Mouse (Mus musculus) heart, adult 8-10 months (tissue): ENCODE results near the gene Rars2. TPM values are rescaled to one million over a fixed set of nuclear protein-coding genes. Genes with fewer than 3 reads are reported as not detected.
"Not testable (repeated sequence)": the region's sequence is repeated elsewhere in the genome, so short reads cannot be mapped to it uniquely, and the experiment has no call there.

ENCODE experiments used
- DNase-seq: peaks from one replicate; pipeline ENCODE4 v3.0.0; 2022; ENCODE audit warnings: low spot score
- total RNA-seq, 4 experiments: library from RNA; stranded (reverse); gene quantifications; 2 replicates each; pipeline ENCODE4 v1.2.4; 2022

Gene Rars2
- 10 to 100 TPM; 23.0 to 27.2 (median 26.1) TPM for total RNA-seq

DNA sequence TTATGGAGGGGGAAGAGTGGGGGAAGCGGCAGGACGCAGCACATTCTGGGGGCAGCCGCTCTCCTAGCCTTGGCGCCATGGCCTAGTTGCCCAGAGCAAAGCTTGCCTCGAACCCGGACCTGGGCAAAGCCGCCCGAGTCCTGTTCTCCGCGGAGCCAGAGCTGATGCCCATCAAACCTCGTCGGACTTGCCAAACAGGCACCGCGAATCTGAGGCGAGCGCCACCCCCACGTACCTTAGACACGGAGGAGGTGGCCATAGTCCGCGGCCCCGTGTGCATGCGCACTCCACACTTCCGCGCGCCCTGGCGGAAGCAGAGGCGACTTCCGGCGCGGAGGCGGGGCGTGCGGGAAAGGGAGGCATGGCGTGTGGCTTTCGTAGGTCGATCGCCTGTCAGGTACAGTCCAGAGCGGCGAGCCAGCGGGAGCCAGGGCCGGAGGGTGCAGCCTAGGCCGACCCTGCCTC is at the start of gene Rars2, which contains the start of gene Orc3:
Gene Rars2, plus strand, starts transcription at position 328 of the 465 bp plus-strand sequence.
Gene Orc3, minus strand, starts transcription at position 315 of the 465 bp plus-strand sequence.
- DNase-seq = peak; percentile 89

DNA sequence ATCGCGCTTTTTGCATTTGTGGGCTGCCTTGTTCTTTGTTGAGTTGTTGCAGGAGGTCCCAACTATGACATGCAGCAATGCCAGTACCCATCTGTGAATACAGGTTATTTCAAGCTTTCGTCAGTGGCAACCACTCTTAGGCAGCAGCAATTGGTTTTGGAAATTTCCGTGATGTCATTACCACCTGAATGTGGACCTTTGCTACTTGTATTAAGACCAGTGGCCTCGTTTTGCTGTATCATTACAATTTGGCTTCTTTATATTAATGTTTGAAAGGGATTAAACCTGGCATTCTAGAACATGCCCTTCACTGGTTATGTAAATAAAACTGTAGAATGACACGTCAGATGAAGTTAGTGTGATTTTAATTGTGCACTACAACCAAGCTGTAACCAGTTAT is 48.5 kb upstream of the Rars2 start:
- DNase-seq = no peak

GRCm38 (mm10) chr4:34572876-34573275 is 41.9 kb upstream of the Rars2 start:
- no peak for DNase-seq

GRCm38 (mm10) chr4:34577028-34577427 is 37.7 kb upstream of the Rars2 start:
- no peak for DNase-seq

DNA sequence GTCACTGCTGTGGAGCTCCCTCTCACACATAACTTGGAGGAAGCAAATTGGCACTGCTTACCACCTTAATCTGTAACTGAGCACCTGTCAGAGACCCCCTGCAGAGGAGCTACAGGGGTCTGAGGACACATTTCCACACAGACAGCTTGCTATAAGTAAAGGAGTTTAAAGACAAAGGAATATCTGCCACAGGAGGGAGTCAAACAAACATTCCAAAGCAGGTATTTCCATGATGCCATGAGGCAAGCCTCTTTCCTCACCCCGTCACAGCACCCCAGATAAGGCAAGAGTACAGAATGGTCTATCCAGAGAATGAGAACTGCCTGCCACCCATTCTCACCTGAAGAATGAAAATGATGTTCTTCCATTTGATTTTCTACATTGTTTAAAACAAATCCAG is 35.5 kb upstream of the Rars2 start:
- no peak for DNase-seq

DNA sequence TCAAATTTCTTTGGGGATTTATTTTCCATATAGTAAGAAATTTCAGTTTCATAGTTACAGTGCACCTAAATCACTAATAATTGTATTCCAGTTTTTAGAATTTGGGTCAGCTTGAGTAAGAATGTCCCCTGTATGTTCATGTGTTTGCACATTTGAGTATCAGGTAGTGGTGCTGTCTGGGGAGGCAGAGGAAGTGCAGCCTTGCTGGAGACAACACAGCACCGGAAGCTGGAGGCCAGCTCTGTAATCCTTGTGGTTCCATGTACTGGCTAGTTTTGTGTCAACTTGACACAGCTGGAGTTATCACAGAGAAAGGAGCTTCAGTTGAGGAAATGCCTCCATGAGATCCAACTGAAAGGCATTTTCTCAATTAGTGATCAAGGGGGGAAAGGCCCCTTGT is 33.3 kb upstream of the Rars2 start:
- not testable (repeated sequence) for DNase-seq

- no peak for DNase-seq
Observed at GRCm38 (mm10) chr4:34581990-34582389, 32.8 kb upstream of the Rars2 start.

- no peak for DNase-seq
Observed at GRCm38 (mm10) chr4:34582476-34582875, 32.3 kb upstream of the Rars2 start.

DNA sequence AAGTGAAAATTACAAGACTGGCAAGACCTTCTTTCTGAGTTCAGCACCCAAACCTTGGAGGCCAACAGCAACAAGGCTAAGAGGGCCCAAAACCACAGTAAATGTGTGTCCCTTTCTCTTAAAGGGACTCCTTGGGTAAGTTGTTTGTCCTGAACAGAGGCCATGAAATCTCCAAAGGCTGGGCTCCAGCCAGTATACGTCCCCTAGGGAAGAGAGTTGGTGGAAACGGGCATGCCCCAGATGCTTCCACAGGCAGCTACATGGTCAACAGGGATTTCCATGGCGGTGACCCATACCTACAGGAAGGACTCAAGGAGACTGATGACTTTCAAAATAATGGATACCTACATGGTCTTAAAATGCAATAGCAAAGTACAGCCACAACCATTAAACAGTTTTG is 31.3 kb upstream of the Rars2 start:
- DNase-seq = no peak

DNA sequence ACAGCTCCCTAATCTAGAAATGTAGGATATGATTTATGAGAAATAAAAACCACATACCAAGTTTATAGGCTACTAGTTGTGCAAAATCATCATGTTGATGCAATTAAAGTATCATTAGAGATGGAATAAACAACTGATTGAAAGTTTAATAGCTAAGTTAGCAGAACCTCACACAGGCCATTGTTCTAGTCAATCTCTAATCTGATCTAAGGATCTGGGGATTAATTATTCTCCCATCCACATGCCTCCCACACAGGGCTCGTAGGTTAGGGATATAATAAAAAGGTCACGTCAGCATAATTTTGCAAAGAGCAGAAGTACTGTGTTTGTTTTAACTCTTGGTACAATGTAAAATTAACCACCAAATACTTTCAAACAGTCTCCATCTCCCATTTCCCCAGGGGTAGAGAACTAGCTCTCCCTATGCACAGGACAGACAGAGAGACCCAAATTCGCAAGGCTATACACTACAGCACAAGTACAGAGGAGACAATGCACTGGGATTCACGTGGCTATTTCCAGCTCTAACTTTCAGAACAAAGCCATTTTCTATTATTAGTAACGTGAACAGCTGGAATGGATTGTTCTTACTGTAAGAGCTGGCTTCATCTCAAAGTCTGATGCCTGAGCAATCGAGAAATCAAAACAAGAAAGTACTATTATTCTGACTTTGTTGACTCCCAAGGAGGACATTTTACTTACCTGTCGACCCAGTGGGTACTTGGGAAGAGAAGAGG is 29.7 kb upstream of the Rars2 start:
- peak; percentile 22 for DNase-seq

GRCm38 (mm10) chr4:34603123-34603522 is 11.6 kb upstream of the Rars2 start:
- DNase-seq = no peak

- no peak for DNase-seq
Observed at GRCm38 (mm10) chr4:34606658-34607057, 8.1 kb upstream of the Rars2 start.

- no peak for DNase-seq
Observed at GRCm38 (mm10) chr4:34613571-34614145, 1.1 kb upstream of the Rars2 start.

DNA sequence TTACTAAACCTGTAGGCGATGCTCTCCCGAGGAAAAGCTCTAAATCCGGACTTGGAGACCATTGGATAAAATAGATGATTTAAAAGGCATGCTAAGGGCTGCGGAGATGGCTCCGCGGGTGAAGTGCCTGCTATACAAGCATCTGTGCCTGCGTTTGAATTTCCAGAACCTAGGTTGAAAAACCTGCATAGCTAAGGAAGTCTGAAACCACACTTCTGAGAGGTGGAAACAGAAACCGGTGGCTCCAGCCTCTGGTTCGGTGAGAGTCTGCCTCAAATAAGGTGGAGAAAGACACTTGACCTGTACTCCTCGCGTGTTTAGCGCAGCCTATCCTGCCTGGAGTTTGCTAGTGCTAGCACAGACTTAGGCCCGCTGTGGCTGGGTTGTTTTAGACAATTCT is 546 bp downstream of the Rars2 start:
- DNase-seq = no peak

GRCm38 (mm10) chr4:34616146-34616545 is 1.4 kb downstream of the Rars2 start:
- DNase-seq = no peak

GRCm38 (mm10) chr4:34625556-34625955 is 10.8 kb downstream of the Rars2 start:
- no peak for DNase-seq

- DNase-seq = no peak
Observed at GRCm38 (mm10) chr4:34626401-34626800, 11.6 kb downstream of the Rars2 start.

- DNase-seq = no peak
Observed at GRCm38 (mm10) chr4:34629956-34630355, 15.2 kb downstream of the Rars2 start.

DNA sequence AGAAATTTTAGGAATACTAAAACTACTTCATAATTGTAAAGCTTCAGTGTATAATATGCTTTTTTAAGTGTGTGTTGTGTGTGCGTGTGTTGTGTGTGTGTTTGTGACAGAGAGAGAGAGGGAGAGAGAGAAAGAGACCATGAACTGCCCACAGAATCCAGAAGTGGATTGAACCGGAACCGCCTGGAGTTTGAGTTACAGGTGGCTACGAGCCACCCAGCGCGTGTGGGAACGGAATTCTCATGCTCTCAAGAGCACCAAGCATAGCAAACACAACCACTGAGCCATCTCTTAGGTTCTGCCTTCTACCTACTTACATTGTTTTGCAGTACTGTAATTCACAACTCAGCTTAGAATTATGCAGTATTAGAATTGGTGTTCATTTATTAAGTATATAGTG is 19.4 kb downstream of the Rars2 start:
- DNase-seq = no peak

GRCm38 (mm10) chr4:34636036-34636435 is 21.3 kb downstream of the Rars2 start:
- DNase-seq = no peak

DNA sequence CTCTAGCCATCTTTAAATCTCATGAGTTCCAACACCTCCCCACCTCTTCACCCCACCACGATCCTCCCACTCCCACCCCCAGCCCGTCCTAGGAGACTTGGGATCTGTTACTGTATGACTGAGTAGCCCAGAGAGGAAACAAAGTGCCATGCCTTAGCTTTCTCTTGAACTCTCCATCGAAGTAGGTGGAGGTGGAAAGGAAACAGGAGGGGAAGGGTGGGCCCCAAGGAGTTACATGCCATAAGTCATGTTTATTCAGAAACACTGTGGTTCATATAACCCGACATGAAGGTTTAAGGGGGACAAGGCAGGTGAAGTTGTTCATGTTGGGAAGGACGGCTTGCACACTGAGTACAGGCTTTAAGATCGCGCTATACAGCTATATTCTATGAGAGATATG is 22.6 kb downstream of the Rars2 start:
- DNase-seq = no peak

DNA sequence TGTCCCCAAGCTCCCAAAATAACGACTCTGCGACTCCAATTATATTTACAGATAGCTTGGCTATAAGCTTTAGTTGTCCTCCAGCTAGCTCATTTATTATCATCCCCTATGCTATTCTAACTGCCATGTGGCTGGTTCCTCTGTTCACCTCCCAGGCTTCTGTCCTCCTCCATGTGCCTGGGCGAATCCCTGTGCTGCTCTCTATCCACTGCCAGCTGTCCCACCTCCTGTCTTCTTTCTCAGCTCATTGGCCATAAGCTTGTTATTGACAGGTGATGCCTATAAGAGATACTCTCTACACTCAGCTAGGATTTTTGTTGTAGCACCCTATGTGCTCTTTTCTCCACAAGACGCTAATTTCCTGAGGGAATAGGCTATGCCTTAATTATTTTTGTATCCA is 23.1 kb downstream of the Rars2 start:
- DNase-seq = no peak

DNA sequence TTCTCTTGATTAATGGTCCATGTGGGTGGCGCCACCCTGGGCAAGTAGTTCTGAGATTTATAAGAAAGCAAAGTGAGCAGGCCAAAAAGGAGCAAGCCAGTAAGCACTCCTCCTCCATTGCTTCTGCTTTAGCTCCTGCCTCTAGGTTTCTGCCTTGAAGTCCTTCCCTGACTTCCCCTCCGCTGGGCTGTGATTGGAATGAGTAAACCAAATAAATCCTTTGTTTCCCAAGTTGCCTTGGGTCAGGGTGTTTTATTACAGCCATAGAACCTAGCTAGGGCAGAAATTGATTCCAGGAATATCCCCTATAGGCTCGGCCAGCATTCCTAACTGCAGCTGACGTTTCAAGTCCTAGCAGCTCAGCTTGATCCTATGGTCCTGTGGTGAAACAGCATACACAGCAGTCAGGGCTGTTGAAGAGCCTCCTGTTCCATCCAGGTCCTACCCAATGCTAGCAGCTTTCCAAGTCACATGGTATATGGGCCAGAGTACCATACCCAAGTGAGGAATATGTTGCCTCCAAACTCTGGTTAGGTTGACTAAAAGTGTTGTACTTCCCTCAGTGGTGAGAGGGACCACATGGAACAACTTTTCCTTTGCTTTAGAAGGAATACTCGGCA is 25.1 kb downstream of the Rars2 start:
- no peak for DNase-seq
